Mouse (Mus musculus): ENCODE data around the gene Gpr107. TPM values are rescaled to one million over a fixed set of nuclear protein-coding genes. Genes with fewer than 3 reads are reported as not detected.
"Not testable (repeated sequence)": the region's sequence is repeated elsewhere in the genome, so short reads cannot be mapped to it uniquely, and the experiment has no call there.

Gpr107 gene
- total RNA-seq, 2 experiments from 2014 or later: 50.5 to 53.1 TPM

DNA sequence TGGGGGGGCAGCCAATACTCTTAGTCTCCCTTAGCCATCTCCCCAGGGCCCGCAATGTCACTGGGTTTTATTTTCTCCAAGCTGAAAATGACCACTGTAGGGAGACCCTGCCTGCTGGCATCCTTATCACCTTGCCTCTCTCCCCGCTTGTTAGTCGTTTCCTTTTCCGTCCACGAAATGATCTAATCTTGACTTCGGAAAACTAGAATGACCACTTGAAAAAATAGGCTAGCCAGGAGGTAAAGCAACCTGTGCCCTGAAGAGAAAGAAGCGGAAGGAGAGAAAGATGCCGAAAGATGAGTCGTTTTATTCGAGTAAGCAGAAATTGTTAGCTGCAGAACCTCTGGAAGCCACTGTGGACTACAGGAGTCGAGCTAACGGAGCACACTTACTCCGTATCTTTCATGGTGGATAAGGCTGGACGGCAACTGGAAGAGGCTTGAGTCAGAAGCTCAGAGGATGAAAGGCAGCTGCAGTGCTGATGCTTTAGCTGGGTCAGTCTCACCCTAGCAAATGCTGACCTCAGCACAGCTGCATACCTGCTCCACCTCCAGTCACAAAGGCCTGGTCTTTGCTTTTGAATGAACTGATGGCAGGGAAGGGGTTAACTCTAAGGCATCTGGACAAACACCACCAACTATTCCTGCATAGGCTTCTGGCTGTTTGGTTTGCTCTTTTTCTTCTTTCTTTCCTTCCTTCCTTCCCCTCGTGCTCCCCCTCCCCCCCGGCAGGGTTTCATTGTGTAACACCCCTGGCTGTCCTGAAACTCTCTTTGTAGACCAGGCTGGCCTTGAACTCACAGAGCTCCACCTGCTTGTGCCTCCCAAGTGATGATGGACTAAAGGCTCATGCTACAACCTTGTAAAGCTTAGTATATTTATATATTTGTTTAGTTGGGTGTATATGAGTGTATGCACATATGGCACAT, 8.1 kb upstream of the Gpr107 start:
- no peak for DNase-seq (ENCODE audit: low spot score in 2 of 2)
- H3K4me3 ChIP-seq: no peak overlapping the region
- no peak for TF ChIP-seq CTCF (conservative IDR thresholded peaks at IDR 0.05)
- H3K27ac ChIP-seq: no peak overlapping the region

DNA sequence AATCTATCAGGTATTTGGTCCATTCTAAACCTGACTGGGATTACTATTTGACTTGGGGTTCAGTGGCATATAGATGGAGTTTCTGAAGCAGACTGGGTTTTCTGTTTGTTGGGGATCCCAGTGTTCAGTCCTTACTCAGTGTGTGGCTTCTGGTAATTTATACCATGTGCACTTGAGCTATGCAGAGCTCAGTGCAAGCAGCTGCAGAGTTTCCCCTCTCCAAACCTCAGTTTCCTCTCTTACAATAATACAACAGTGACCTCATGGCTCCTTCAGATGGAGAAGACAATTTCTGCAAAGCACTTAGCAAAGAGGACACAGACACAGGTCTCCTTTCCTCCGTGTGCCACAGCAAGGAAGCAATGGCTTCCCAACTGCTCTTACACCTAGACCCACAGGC, 7.2 kb upstream of the Gpr107 start:
- H3K27ac ChIP-seq: no peak overlapping the region
- H3K4me3 ChIP-seq: no peak overlapping the region
- TF ChIP-seq CTCF (conservative IDR thresholded peaks at IDR 0.05): no peak
- DNase-seq (ENCODE audit: low spot score in 2 of 2): no peak

DNA sequence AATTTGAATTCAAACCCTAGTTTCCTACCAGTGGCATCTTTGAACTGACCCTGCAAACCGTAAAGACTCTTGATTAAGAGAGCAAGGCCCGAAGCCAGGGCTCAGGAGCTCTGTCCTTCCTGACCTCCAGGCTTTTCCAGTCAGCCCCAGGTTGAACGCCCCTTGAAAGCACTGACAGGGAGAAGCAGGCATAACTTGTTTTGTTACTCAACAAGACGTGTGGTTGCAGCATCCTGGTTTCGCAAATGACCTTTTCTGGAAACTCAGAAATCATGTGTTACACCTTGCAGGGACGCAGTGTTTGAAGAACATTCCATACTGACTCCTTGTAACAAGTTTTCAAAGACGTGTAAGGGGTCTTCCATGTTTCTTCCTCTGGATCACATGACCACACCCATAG, 5.1 kb upstream of the Gpr107 start:
- Histone ChIP-seq H3K4me3 (no peak overlapping the region), H3K27ac (no peak overlapping the region)
- no peak for TF ChIP-seq CTCF (conservative IDR thresholded peaks at IDR 0.05)
- DNase-seq (ENCODE audit: low spot score in 2 of 2): no peak

DNA sequence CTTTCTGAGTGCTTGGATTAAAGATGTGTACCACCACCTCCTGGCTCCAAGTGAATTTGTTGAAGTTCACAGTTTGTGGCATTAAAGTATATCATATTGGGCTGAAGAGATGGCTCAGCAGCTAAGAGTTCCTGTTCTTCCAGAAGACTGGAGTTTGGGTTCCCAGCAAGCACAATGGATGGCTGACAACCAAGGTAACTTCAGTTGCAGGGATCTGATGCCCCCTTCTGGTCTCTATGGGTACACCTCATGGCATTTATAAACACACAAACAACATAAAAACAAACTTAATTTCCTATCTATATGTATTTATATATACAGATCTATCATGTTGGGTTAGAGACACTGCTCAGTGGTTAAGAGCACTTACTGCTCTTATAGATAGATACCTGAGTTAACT, 1.4 kb upstream of the Gpr107 start:
- peak; percentile 72 for TF ChIP-seq CTCF (conservative IDR thresholded peaks at IDR 0.05)
- no peak overlapping the region for H3K27ac ChIP-seq
- DNase-seq (ENCODE audit: low spot score in 2 of 2): no peak
- no peak overlapping the region for H3K4me3 ChIP-seq

- no peak overlapping the region for H3K4me3 ChIP-seq
- no peak for DNase-seq (ENCODE audit: low spot score in 2 of 2)
- TF ChIP-seq CTCF (conservative IDR thresholded peaks at IDR 0.05): no peak
- H3K27ac ChIP-seq: no peak overlapping the region
Observed at GRCm38 (mm10) chr2:31156846-31157245, 4.7 kb downstream of the Gpr107 start.

GRCm38 (mm10) chr2:31160147-31160920, 8.2 kb downstream of the Gpr107 start:
- Histone ChIP-seq H3K27ac (no peak overlapping the region), H3K4me3 (no peak overlapping the region)
- no peak for DNase-seq (ENCODE audit: low spot score in 2 of 2)
- no peak for TF ChIP-seq CTCF (conservative IDR thresholded peaks at IDR 0.05)

- no peak for DNase-seq (ENCODE audit: low spot score in 2 of 2)
- no peak for TF ChIP-seq CTCF (conservative IDR thresholded peaks at IDR 0.05)
- H3K4me3 ChIP-seq: no peak overlapping the region
- H3K27ac ChIP-seq: no peak overlapping the region
Observed at GRCm38 (mm10) chr2:31161620-31162019, 9.5 kb downstream of the Gpr107 start.

DNA sequence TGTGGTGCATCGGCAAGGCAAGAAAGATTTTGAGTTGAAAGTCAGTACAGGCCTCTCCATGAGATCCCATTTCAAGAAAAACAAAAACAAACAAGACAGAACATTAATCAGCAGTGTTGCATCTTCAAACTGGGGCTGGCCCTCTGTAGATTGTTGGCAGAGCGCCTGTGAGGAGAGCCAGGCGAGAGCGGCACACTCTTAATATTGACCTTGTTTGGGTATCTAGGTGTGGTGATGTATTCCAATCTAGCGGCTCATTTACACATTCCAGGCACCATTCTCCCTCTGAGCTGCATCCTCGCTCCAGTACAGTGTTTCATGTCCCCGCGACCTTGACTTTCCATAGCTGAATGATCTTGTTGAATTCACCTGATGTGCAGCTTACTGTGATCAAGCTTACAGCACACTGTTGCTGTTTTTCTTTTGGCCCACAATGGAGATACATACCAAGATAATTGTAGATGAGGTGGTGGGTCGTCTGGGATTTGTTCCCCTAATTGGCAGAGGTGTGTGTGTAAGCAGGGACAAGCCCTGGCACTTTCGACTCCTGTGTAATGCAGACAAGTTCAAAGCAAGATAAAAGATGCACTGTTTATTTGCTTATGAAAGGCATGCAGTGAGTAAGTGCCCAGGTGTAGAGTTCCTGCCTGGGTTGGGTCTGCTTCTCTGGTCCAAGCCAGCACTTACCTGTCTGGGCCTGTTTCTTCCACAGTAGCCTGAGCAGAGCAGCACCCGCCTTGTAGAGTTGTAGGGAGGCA, 11.4 kb downstream of the Gpr107 start:
- H3K4me3 ChIP-seq: no peak overlapping the region
- no peak overlapping the region for H3K27ac ChIP-seq
- no peak for TF ChIP-seq CTCF (conservative IDR thresholded peaks at IDR 0.05)
- no peak for DNase-seq (ENCODE audit: low spot score in 2 of 2)

DNA sequence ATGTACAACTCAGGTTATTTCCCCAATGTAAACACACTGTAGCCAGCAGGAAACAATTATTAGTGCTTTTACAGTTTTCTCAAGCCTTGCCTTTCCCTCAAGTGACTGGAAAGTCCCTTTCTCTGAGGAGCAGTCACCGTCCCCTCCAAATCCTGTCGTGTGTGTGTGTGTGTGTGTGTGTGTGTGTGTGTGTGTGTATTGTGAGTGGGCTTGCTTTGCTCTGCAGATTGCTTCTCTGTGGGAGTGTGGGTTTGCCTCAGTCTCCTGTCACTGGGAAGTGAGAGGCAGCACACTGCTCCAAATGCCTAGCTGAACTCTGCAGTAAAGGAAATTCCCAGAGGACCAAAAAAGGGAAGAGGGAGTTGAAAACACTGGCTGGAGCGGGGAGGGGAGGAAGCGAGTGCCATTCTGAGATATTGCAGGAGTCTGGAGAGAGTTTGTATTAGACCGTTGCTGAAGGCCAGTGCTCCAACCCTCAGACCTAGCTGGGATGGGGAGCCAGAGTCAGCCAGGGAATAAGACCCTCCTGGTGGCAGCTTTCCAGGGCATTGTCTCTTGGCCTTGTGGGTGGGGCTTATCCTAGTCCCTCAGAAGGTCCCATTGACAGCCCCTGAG, 12.8 kb downstream of the Gpr107 start:
- Histone ChIP-seq H3K4me3 (no peak overlapping the region), H3K27ac (peak overlapping the region; percentile 41; the same call in 1 of the 2 replicates)
- DNase-seq (ENCODE audit: low spot score in 2 of 2): peak; percentile 20 to 48
- no peak for TF ChIP-seq CTCF (conservative IDR thresholded peaks at IDR 0.05)

DNA sequence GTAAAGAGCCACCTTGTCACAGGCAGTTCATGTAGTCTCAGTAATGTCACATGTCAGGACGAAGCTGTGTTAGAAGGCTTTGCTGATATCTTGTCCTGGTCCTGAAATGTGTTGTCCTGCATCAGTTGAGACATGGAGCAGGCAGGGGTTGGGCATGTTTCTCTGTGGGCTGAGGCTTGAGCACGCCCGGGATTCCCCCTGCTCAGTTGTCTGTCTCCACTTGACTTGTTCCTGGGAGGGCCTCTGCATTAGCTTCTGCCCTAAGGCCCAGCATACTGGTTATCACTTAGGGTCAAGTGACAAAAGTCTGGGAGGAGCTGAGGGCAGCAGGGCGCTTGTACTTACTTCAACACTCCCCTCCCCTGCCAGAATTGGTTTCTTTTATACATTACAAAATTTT, 13.4 kb downstream of the Gpr107 start:
- no peak overlapping the region for H3K4me3 ChIP-seq
- TF ChIP-seq CTCF (conservative IDR thresholded peaks at IDR 0.05): no peak

DNA sequence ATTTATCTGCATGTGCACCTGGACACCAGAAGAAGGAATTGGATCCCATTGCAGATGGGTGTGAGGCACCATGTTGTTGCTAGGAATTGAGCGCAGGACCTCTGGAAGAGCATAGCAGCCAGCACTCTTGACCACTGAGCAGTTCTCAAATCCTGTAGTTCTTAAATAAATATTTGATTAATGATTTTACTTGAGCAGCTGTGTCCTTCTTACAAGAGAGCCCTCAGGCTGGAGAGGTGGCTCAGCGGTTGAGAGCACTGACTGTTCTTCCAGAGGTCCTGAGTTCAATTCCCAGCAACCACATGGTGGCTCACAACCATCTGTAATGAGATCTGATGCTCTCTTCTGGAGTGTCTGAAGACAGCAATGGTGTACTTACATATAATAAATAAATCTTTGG, 15.5 kb downstream of the Gpr107 start:
- H3K4me3 ChIP-seq; DNase-seq (ENCODE audit: low spot score in 2 of 2): not testable (repeated sequence)

More for the DNA sequence above, 13.4 kb downstream of the Gpr107 start:
- H3K27ac ChIP-seq: peak overlapping the region; percentile 41; the same call in 1 of the 2 replicates
- DNase-seq (ENCODE audit: low spot score in 2 of 2): no peak

GRCm38 (mm10) chr2:31169001-31169400, 16.9 kb downstream of the Gpr107 start:
- no peak overlapping the region for H3K27ac ChIP-seq
- TF ChIP-seq CTCF (conservative IDR thresholded peaks at IDR 0.05): no peak
- H3K4me3 ChIP-seq: no peak overlapping the region
- DNase-seq (ENCODE audit: low spot score in 2 of 2): no peak

More for the DNA sequence above, 15.5 kb downstream of the Gpr107 start:
- not testable (repeated sequence) for H3K27ac ChIP-seq
